Mouse (Mus musculus) lung, adult 2 months (tissue): ENCODE measurements around the gene Smurf2.

Source experiments
- CTCF ChIP-seq: fragments of 200-500 bp; IDR thresholded peaks from 2 replicates; pipeline ENCODE4 v1.5.1; 2011; ENCODE audit warnings: mild to moderate bottlenecking, low read length, control low read depth; ENCODE audit not compliant: insufficient read depth
- POLR2A ChIP-seq: fragments of 200-500 bp; IDR thresholded peaks from 2 replicates; pipeline ENCODE4 v1.6.1; 2011; ENCODE audit warnings: low read depth, mild to moderate bottlenecking, control low read depth, low read length, borderline replicate concordance; ENCODE audit errors: extremely low read depth

- TF ChIP-seq CTCF (no peak), POLR2A (no peak)
Observed at GRCm38 (mm10) chr11:106816316-106816715, 104.2 kb downstream of the Smurf2 start.
